Mouse (Mus musculus) adrenal gland, postnatal 14 days (tissue): ENCODE measurements around the gene Kdm6a. TPM values are rescaled to one million over a fixed set of nuclear protein-coding genes. Genes with fewer than 3 reads are reported as not detected.
A peak's percentile ranks its signal among the peaks of the same experiment; 100 is the strongest.

Source experiments
- DNase-seq: peaks from one replicate; pipeline ENCODE4 v3.0.0; 2021; ENCODE audit warnings: mixed read lengths
- long read RNA-seq, 2 experiments: library from polyadenylated mRNA; stranded (forward); transcript quantifications; one replicate each; pipeline ENCODE4 v2.0.0; 2021
- total RNA-seq: library from RNA; stranded (reverse); gene quantifications from 2 replicates; pipeline ENCODE4 v1.2.3, GENCODE M21; 2021

Gene Kdm6a
- 39.2 and 44.1 TPM in 2 replicates for total RNA-seq
- long read RNA-seq, experiment 1, full-length matches to known transcripts = 3 of 12 reads
- long read RNA-seq, experiment 1, partial matches to known transcripts = 3 of 12 reads
- long read RNA-seq, experiment 1, other reads (novel, unspliced or antisense) = 6 of 12 reads
- long read RNA-seq, experiment 2, partial matches to known transcripts = 0 of 4 reads
- long read RNA-seq, experiment 2, other reads (novel, unspliced or antisense) = 4 of 4 reads

DNA sequence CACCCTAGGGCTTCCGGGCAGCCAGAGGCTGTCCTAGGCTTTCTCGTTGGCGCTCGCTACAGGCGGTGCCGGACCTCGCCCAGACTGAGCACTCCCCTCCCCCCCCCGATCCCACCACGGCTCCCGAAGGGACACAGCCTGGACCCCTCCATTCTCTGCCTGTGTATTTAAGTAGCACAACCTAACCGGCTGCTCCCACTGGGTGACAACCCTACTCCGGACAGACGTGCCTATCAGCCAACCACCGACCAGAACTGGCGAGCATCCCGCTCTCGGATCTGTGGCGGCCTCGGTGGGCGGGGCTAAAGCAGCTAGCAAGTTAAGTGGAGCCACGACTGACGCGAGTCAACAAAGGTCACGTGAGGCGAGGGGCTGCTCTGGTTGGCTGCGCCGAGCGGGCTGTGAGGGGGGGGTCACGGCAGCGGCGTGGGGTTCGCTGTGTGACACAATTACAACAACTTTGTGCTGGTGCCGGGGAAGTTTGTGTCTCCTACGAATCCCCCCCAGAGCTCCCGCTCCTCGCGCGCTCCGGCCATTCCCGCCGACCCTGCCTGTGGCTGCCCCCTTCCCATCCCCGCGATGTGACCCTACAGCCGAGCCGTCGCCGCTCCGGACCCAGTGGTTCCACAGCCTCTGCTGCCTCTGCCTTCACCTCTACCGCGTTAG is at the start of gene Kdm6a:
Gene Kdm6a (plus strand): TSS at position 384 of the 666 bp plus-strand sequence.
- peak; percentile 100 for DNase-seq

DNA sequence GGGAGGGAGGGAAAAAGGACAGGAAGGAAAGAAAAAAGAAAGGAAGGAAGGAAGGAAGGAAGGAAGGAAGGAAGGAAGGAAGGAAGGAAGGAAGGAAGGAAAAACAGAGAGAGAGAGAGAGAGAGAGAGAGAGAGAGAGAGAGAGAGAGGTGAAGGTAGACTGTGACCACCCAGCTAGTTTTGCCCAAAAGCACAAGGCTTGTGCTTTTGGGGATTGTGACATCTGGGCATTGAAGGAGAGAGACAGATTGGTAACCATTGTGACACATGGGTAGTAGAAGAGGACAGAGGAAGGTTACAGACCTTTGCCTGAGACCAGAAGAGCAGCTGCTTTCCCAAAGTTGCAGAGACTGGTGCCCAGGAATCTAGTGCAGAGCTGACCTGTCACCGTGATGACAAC is 16.8 kb upstream of the Kdm6a start, which contains the start of gene Dusp21:
Gene Dusp21 (plus strand): TSS at position 301 of the 400 bp plus-strand sequence.
- DNase-seq = no peak

DNA sequence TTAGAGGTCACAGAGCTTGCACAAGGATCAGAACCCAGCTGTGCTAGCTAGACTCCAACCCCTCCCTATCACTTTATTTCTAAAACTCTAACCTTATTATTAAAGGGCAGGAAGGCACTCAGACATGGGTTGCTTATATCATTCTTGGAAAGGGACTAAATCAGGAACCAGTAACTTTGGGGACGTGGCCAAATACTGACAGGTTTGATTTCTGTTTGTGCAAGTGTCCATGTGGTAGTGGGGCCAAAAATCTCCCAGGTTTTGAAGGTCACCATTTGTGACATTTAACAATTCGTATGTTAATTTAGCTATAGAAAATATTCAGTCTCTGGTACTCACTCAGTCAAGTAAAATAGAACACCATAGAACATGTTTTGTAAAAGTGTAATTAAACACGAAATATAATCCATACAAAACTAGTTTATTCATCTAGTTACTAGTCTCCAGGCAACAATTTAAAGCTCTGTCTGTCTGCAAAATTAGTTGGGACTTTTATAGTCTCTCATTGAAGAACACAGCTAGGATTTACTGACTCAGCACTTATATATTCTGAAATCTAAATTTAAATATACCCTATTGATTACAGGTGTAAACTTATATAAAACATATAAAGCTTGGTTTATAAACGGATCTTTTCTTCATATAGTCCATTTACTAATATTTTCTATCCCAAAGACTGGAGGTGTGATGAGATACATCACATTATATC is 1.5 kb upstream of the Kdm6a start:
- no peak for DNase-seq

DNA sequence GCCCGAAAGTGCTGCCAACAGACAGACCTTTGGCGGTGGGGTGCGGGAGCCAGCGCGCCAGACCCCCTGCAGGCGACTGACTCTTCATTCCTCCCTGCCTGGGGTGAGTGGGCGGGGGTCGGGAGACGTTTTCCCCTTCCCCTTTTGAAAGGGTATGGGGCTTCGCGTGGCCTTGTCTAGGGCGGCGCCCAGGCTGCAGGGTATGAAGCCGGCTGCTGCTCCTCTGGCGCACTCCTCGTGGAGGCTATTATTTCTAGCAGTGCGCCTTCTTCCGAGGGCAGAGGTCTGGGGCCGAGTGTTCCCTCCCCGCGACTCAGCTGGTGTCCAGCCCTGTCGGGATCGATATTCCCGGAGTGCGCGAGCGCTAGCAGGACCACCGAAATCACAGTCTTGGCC is 581 bp upstream of the Kdm6a start:
- DNase-seq = no peak

DNA sequence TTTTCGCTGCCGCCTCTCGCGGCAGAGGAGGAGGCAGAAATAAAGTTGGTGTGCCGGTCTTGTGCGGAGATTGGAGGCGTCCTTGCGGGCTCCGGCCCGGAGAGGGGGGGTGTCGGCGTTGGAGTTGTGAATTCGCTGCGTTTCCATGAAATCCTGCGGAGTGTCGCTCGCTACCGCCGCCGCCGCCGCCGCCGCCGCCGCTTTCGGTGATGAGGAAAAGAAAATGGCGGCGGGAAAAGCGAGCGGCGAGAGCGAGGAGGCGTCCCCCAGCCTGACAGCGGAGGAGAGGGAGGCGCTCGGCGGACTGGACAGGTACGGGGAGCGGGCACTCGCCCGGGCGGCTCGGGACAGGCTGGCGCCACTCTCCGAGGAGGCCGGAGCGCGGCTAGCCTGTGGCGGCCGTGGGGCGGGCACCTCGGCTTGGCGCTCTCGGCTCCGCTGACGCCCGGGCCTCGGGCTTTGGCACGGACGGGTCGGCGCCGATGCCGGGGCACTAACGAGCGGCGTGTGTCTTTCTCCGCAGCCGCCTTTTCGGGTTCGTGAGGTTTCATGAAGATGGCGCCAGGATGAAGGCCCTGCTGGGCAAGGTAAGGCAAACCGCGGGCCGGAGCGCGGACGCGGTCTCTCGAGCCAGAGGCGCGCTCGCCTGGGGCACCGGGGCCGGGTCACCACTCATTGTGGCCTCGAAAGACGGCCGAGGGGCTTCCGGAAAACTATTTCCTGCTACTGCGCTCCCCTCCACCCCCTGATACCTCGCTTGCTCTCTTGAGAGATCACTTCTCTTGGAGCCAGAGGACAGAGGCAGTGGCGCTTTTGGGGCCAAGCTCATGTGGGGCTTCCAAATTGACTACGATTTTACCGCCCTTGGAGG is 721 bp downstream of the Kdm6a start:
- peak; percentile 85 for DNase-seq

DNA sequence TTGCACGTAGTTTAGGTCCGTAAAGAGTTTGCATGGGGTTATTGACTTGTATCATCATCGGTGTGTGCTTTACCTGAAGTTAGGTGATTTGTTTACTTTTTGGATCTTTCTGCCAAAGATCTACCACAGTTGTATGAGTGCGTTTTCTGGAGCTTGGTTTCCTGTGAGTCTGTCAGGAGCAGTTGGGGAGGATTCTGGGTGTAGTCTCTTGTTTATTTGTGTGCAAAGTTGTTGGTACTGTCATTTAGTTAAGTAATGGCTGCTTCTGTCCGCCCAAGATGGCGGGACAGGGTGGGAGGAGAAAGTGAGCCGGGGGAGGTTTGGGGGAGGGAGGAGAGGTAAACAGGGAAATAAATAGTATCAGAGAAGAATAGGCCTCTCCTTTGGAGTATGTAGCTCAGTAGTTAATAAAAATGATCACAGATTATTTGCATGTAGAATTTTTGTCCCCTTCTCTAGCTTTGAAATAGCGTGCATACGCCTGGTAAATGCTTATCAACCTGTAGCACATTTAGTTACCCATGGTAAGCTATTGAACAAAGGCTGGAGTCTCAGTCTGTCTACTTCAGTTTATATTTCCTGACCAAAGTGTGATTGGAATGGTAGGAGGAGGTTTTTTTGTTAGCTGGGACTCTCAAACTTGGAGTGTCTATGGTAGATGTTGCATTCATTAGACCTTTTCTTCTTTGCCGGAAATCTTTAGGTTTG is 1.7 kb downstream of the Kdm6a start:
- DNase-seq = peak; percentile 67

DNA sequence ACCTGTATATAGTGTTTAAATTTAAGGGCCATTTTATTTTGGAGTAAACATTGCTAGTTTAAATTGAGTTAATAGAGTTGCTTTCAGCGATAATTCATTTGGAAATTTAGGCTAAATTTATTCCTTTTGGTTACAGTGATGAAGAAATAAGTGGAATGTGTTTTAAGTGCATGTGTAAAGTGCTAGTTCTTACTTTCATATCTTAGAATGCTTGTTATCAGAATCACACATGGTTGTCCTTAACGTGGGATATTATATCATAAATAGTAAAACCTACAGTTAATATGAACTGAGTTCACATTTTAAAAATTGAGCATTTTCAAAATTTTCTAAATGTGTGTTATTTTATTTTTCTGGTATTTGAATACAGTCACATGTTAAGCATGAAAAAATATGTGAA is 2.7 kb downstream of the Kdm6a start:
- no peak for DNase-seq

DNA sequence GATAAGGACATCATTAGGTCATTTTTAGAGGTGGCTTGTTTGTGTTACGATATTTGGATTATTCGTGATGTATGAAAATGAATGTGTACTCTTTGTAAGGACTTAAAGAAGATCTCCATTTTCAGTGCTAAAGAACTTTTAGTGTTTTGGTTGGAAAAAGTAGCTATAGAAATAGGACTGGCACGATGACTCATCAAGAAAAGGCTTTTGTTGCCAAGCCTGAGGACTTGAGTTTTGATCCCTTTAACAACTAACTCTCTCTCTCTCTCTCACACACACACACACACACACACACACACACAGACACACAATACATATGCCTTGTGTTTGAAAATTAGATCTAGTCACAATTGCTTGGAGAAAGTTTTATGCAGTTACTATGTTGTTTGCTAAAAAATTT is 4.6 kb downstream of the Kdm6a start:
- DNase-seq = no peak

DNA sequence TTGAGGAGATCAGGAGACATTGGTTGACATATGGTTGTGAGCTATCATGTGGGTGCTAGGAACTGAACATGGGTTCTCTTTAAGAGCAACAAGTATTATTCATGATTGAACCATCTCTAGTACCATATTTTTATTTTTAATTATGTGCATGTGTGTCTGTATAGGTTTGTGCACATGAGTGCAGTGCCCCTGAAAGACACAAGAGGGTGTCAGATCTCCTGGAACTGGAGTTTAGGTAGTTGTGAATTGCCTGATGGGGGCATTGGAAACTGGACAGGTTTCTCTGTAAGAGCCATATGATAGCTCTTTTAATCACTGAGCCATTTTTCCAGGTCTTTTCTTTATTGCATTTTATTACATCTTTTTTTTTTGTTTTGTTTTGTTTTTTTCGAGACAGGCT is 6.6 kb downstream of the Kdm6a start:
- DNase-seq = peak; percentile 10

DNA sequence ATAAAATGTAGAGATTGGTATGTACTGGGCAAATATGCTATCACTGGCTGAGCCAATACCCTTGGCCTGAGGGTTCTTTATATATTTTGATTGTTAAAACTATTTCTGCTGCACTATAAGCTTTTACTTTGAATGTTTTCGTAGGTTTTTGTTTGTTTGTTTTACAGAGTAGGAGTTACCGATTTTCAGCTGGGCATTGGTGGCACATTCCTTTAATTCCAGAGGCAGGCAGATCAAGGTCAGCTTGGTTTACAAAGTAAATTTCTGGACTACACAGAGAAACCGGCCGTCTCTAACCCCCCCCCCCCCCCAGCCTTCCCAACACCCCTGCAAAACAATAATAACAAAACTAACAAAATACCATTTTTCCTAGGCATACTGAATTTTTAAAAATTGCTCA is 12.5 kb downstream of the Kdm6a start:
- DNase-seq = no peak

DNA sequence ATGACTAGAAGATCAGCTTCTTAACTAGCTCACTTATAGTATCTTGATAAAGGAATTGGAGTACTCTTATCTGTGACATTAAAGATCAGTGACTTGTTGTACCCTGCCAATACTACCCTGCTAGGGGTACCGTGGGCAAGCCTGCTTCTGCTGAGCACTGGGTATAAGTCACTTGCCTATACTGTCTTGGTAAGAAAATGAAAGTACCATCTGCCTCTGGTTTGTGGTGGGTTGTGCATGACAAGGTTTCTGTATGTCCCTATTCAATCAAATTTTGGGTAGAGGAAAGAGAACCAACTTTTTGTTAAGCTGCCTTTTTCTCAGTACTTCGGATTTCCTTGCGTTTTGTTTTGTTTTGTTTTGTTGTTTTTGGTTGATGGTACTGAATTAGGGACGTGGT is 15.4 kb downstream of the Kdm6a start:
- no peak for DNase-seq

DNA sequence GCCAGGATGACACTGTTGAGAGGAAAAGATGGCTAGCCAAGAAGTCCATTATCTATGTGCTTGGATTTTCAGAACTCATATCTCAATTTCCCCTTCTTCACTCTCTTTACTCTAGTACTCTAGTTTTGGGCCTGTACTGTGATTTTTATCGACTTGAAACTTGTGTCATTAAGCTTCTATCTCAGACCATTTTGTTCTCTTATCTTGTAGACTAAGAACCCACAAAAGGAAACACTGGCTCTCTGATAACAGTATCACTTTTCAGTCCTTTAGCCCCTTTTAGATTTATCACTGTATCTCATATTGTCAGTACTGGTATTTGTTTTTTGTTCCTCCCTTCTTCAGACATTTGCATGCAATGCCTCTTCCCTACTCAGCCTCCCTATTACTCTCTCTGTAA is 17.1 kb downstream of the Kdm6a start:
- no peak for DNase-seq

DNA sequence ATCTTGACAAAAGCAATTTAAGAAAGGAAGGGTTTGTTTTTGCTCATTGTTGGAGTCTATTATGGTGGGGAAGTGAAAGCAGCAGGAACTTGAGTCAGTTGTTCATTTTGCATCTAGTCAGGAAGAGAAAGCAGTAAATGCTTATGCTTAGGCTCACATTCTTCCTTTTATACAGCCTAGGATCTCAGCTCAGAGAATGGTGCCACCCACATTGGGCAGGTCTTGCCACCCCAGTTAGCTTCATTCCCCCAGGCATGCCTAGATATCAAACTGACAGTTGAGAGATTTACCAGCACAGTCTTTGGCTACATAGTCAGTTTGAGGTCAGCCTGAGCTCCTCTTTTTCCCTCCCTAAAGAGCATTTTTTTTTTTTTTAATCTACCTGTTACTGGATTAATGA is 24.8 kb downstream of the Kdm6a start:
- no peak for DNase-seq

DNA sequence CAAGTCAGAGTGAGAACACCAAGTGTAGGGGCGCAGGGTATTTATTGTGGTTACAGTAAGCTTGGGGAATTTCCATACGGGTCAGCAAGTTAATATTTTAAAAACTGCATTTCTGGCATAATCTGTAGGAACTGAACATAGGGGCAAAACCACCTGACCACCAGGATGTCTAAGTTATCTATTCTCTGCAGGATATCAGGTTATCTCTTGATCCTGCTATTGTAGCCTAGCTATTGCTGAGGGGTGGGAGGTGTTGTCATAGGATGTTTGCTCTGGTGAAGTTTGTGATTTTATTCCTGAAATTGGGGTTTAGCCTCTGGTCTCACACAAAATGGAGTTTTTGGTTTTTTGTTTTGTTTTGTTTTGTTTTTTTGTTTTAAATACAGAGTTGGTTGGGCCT is 25.9 kb downstream of the Kdm6a start:
- no peak for DNase-seq

DNA sequence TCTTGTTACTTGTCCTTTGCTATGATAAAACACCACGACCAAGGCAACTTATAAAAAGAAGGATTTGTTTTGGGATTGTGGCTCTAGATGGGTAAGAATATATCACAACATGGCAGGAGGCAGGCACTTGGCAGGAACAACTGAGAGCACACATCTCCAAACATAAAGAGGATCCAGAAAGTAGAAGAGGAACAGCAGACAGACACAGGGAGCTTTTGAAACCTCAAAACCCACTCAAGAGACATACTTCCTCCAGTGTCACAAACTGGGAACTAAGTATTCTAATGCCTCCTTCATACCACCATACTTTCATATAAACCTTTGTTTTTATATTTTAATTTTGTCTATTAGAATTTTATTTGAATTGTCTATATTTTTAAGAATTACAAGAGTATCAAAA is 77.2 kb downstream of the Kdm6a start:
- no peak for DNase-seq

DNA sequence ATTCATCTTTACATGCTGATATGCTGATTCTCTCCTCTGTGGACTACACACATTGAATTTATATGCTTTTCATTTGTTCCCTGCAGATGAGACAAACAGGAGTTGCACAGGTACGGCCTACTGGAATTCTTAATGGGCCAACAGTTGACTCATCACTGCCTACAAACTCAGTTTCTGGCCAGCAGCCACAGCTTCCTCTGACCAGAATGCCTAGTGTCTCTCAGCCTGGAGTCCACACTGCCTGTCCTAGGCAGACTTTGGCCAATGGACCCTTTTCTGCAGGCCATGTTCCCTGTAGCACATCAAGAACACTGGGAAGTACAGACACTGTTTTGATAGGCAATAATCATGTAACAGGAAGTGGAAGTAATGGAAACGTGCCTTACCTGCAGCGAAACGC is 88.2 kb downstream of the Kdm6a start:
- DNase-seq = peak; percentile 19

DNA sequence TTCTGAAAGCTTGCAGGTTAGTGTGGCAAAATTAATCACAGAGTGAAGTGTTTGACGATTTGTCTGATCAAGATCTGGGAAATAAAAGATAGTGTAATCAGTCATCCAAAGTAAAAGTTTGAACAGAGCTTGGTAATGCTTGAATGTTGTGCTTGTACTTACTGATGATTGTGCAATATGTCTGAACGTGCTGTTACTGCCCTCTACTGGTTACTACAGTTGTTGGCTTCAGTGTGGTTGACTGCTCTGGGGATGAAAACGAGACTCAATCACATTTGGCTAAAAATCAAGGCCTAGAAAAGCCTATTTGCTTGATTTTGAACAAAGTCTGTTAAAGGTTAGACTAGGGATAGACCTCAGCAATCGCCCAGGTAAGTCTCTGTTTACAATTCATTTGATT is 92.4 kb downstream of the Kdm6a start:
- peak; percentile 58 for DNase-seq

DNA sequence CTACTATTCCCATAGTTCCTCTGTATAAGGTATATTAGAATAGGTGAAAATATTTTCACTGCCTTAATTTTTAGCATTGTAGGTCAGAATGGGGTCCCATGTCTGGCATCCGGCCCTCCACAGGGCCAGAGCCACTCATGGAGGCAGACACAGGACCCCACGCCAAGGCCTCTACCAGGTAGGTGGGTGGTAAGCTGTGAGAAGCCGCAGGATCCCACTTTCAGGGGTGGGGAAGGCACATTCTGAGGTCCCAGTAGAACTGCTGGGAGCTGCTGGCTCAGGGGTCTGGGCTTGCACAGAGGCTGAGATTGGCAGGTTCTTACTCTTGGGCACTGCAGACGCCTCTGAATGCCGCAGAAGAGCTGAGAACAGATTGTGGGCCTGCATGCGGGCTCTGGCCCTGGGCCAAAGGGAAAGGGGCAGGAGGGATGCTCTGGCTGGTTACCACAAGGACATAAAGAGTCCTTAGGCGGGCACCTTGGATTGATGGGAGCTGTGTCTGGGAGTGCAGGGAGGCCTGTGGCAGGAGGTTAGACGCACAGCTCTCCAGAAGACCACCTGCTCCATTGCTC is 95.9 kb downstream of the Kdm6a start:
- no peak for DNase-seq

DNA sequence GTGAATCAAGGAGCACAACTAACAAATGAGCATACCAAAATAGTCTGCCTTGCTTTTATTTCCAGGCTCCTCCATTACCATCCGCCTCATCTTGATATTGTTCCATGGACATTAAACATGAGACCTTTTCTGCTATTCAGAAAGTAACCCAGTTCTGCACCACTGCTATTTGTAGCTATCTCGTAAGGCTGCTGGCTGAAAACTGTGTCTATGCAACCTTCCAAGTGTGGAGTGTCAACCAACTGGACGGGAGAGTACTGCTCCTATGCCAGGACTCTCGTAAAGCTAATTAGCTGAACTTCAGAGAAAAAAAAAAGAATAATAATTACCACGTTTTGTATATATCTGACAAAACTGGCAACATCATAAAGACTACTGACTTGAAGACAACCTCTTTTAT is 116.2 kb downstream of the Kdm6a start:
- DNase-seq = no peak

DNA sequence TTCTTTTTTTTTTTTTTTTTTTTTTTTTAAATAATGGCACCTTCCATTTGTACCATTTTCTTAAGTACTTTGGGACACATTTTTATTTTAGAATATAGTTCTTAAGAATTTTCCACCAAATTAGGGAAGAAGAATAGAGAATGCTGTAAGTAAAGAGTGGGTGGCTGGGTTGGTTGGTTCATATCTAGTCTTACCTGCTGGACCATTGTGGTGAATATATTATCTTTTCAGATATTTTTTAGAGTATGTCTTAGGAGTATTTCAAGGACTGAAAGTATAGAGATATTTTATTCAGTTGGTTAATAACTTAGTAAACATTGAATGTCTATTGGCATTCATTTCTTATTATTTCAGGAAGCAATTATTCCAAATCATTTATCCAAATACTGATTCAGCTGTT is 117.8 kb downstream of the Kdm6a start:
- no peak for DNase-seq
